Mouse (Mus musculus) spleen, adult 2 months (tissue): ENCODE data around the gene Prcd.

Source experiments
- CTCF ChIP-seq: fragments of 200-500 bp; IDR thresholded peaks from 2 replicates; pipeline ENCODE4 v1.5.1; 2011; ENCODE audit warnings: mild to moderate bottlenecking, inconsistent platforms; ENCODE audit not compliant: insufficient read depth, insufficient read length, insufficient replicate concordance; ENCODE audit errors: extremely low read depth
- POLR2A ChIP-seq: fragments of 200-500 bp; IDR thresholded peaks from 2 replicates; pipeline ENCODE4 v1.6.1; 2011; ENCODE audit warnings: low read depth, low read length, inconsistent platforms

DNA sequence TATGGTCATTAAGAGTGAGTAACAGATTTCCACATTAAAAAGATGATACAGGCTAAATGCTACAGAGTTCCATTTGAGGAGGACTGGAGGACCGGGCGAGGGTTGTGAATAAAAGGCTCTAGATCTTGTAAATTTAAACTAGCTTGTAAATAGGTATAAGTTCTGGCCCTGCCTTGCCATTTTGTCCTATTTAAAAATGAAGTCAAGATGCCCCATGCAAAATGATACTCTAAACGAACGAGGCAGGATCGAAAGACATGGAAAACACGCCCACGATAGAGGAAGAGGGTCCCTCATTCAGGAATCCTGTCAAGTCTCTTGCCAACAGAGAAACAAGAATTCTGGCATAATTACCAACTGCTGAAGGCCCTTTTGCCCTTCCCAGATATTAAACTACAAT lies 17.1 kb downstream of the Prcd start:
- TF ChIP-seq POLR2A (no peak), CTCF (no peak)
